Mouse (Mus musculus): ENCODE results near the gene Il1rapl2. TPM values are rescaled to one million over a fixed set of nuclear protein-coding genes. Genes with fewer than 3 reads are reported as not detected.

Gene Il1rapl2
- total and polyA plus RNA-seq, 3 experiments = not detected

- in situ Hi-C loops (cut with MboI; ENCODE audit: low pct_ligation_motif_present, low pct_unique_long_range_greater_than_20kb, low sequenced_read_pairs) (no loop called here), dilution Hi-C loops (cut with MboI; ENCODE audit: extremely low pct_ligation_motif_present, extremely low pct_unique_long_range_greater_than_20kb, low sequenced_read_pairs) (no loop called here)
- H3K27me3 ChIP-seq (replicated peaks) = no peaks in the 10 kb centered on the region
- H3K27ac ChIP-seq (ENCODE audit: insufficient read depth, low read depth) = no peak overlapping the region
- no peaks in the 10 kb centered on the region for H3K4me1 ChIP-seq (ENCODE audit: control insufficient read depth in 1 of 2, insufficient read depth in 2 of 2)
- no peaks in the 10 kb centered on the region for H3K79me2 ChIP-seq (replicated peaks; ENCODE audit: control insufficient read depth, extremely low read depth, insufficient read depth, poor library complexity, severe bottlenecking)
- no peak overlapping the region for H3K9ac ChIP-seq (ENCODE audit: insufficient read depth, low read depth)
- no peak overlapping the region for H3K4me3 ChIP-seq (replicated peaks in 1 of 3; ENCODE audit: low read depth in 2 of 3, low read length in 2 of 3, poor library complexity in 1 of 3)
- no peaks in the 10 kb centered on the region for H3K36me3 ChIP-seq (replicated peaks in 1 of 2; ENCODE audit: control insufficient read depth in 1 of 2, insufficient read depth in 1 of 2, low read length in 1 of 2)
- no peak for DNase-seq (ENCODE audit: extremely low read depth)
- no peaks in the 10 kb centered on the region for H3K9me3 ChIP-seq (replicated peaks; ENCODE audit: low read length)
- no peak overlapping the region for H3K4me2 ChIP-seq (ENCODE audit: insufficient read depth, low read depth, poor library complexity, severe bottlenecking)
- no peak for TF ChIP-seq RCOR1 (conservative IDR thresholded peaks at IDR 0.05; ENCODE audit: low read depth, low read length)
- no peak for TF ChIP-seq KAT2A (IDR thresholded peaks at IDR 0.05; ENCODE audit: insufficient replicate concordance, low read length)
- TF ChIP-seq IRF4 (IDR thresholded peaks at IDR 0.05; ENCODE audit: low read depth, low read length) = no peak
- no peak for TF ChIP-seq NRF1 (IDR thresholded peaks at IDR 0.05; ENCODE audit: low read depth, low read length)
- no peak for TF ChIP-seq EP300 (IDR thresholded peaks at IDR 0.05; ENCODE audit: low read length)
- no peak for TF ChIP-seq SMC3 (IDR thresholded peaks at IDR 0.05; ENCODE audit: low read depth, low read length)
- no peak for TF ChIP-seq ZMIZ1 (IDR thresholded peaks at IDR 0.05; ENCODE audit: low read depth, low read length)
- no peak for TF ChIP-seq TCF12 (IDR thresholded peaks at IDR 0.05; ENCODE audit: low read depth, low read length)
- TF ChIP-seq JUN (IDR thresholded peaks at IDR 0.05; ENCODE audit: insufficient read depth, low read depth, low read length) = no peak
- TF ChIP-seq CHD1 (IDR thresholded peaks at IDR 0.05; ENCODE audit: low read depth, low read length) = no peak
- TF ChIP-seq MAX (IDR thresholded peaks at IDR 0.05; ENCODE audit: low read length) = no peak
- TF ChIP-seq MEF2A (IDR thresholded peaks at IDR 0.05; ENCODE audit: borderline replicate concordance, low read depth, low read length) = no peak
Measured at GRCm38 (mm10) chrX:137687974-137688373, 117.6 kb downstream of the Il1rapl2 start.

- DNase-seq (ENCODE audit: extremely low read depth) = peak; percentile 46
- Histone ChIP-seq H3K9ac (ENCODE audit: insufficient read depth, low read depth) (no peak overlapping the region), H3K79me2 (replicated peaks; ENCODE audit: control insufficient read depth, extremely low read depth, insufficient read depth, poor library complexity, severe bottlenecking) (no peaks in the 10 kb centered on the region), H3K27me3 (replicated peaks) (no peaks in the 10 kb centered on the region), H3K4me1 (ENCODE audit: control insufficient read depth in 1 of 2, insufficient read depth in 2 of 2) (peaks cover 0 to 11% of the 10 kb centered on the region in 2 experiments; a peak in 2 of 4 replicates), H3K4me2 (ENCODE audit: insufficient read depth, low read depth, poor library complexity, severe bottlenecking) (no peak overlapping the region), H3K4me3 (replicated peaks in 1 of 3; ENCODE audit: low read depth in 2 of 3, low read length in 2 of 3, poor library complexity in 1 of 3) (no peak overlapping the region), H3K36me3 (replicated peaks in 1 of 2; ENCODE audit: control insufficient read depth in 1 of 2, insufficient read depth in 1 of 2, low read length in 1 of 2) (no peaks in the 10 kb centered on the region), H3K9me3 (replicated peaks; ENCODE audit: low read length) (no peaks in the 10 kb centered on the region), H3K27ac (ENCODE audit: insufficient read depth, low read depth) (no peak overlapping the region)
- TF ChIP-seq EP300 (IDR thresholded peaks at IDR 0.05; ENCODE audit: low read length) (0 out of 2 replicates have a peak, but pooled peaks have one; percentile 30), BHLHE40 (IDR thresholded peaks at IDR 0.05; ENCODE audit: low read depth, low read length) (no peak)
- in situ Hi-C loops (cut with MboI; ENCODE audit: low pct_ligation_motif_present, low pct_unique_long_range_greater_than_20kb, low sequenced_read_pairs) (no loop called here), dilution Hi-C loops (cut with MboI; ENCODE audit: extremely low pct_ligation_motif_present, extremely low pct_unique_long_range_greater_than_20kb, low sequenced_read_pairs) (no loop called here)
Measured at GRCm38 (mm10) chrX:137700006-137700405, 129.6 kb downstream of the Il1rapl2 start.

- H3K4me3 ChIP-seq (replicated peaks in 1 of 3; ENCODE audit: low read depth in 2 of 3, low read length in 2 of 3, poor library complexity in 1 of 3) = no peak overlapping the region
- dilution Hi-C loops (cut with MboI; ENCODE audit: extremely low pct_ligation_motif_present, extremely low pct_unique_long_range_greater_than_20kb, low sequenced_read_pairs) = no loop called here
- no peaks in the 10 kb centered on the region for H3K4me1 ChIP-seq (ENCODE audit: control insufficient read depth in 1 of 2, insufficient read depth in 2 of 2)
- TF ChIP-seq MEF2A (IDR thresholded peaks at IDR 0.05; ENCODE audit: borderline replicate concordance, low read depth, low read length) (no peak), GABPA (IDR thresholded peaks at IDR 0.05; ENCODE audit: insufficient replicate concordance, low read depth, low read length) (no peak), ZKSCAN1 (IDR thresholded peaks at IDR 0.05; ENCODE audit: borderline replicate concordance, low read depth, low read length) (no peak), RAD21 (IDR thresholded peaks at IDR 0.05; ENCODE audit: low read depth, low read length) (no peak), USF1 (IDR thresholded peaks at IDR 0.05; ENCODE audit: low read depth, low read length) (no peak), POLR2A (IDR thresholded peaks at IDR 0.05; ENCODE audit: low read depth, low read length) (no peak), MXI1 (IDR thresholded peaks at IDR 0.05; ENCODE audit: low read depth, low read length) (no peak), IRF4 (IDR thresholded peaks at IDR 0.05; ENCODE audit: low read depth, low read length) (no peak), CHD2 (IDR thresholded peaks at IDR 0.05; ENCODE audit: low read length) (no peak), KAT2A (IDR thresholded peaks at IDR 0.05; ENCODE audit: insufficient replicate concordance, low read length) (no peak), ZNF384 (IDR thresholded peaks at IDR 0.05; ENCODE audit: low read depth, low read length) (no peak), JUND (conservative IDR thresholded peaks at IDR 0.05; ENCODE audit: low read depth, low read length) (no peak), UBTF (IDR thresholded peaks at IDR 0.05; ENCODE audit: low read depth, low read length) (no peak), USF2 (conservative IDR thresholded peaks at IDR 0.05; ENCODE audit: low read depth, low read length) (no peak), TBP (conservative IDR thresholded peaks at IDR 0.05; ENCODE audit: low read depth, low read length) (no peak), MAZ (IDR thresholded peaks at IDR 0.05; ENCODE audit: low read depth, low read length) (no peak), JUN (IDR thresholded peaks at IDR 0.05; ENCODE audit: insufficient read depth, low read depth, low read length) (no peak), CTCF (conservative IDR thresholded peaks at IDR 0.05 in 1 of 2, IDR thresholded peaks at IDR 0.05 in 1 of 2; ENCODE audit: low read depth in 2 of 2, low read length in 2 of 2) (no peak)
- H3K9ac ChIP-seq (ENCODE audit: insufficient read depth, low read depth) = no peak overlapping the region
- no peaks in the 10 kb centered on the region for H3K27me3 ChIP-seq (replicated peaks)
- no peaks in the 10 kb centered on the region for H3K9me3 ChIP-seq (replicated peaks; ENCODE audit: low read length)
- no peaks in the 10 kb centered on the region for H3K36me3 ChIP-seq (replicated peaks in 1 of 2; ENCODE audit: control insufficient read depth in 1 of 2, insufficient read depth in 1 of 2, low read length in 1 of 2)
- no peak overlapping the region for H3K4me2 ChIP-seq (ENCODE audit: insufficient read depth, low read depth, poor library complexity, severe bottlenecking)
- no peaks in the 10 kb centered on the region for H3K79me2 ChIP-seq (replicated peaks; ENCODE audit: control insufficient read depth, extremely low read depth, insufficient read depth, poor library complexity, severe bottlenecking)
- in situ Hi-C loops (cut with MboI; ENCODE audit: low pct_ligation_motif_present, low pct_unique_long_range_greater_than_20kb, low sequenced_read_pairs) = no loop called here
- H3K27ac ChIP-seq (ENCODE audit: insufficient read depth, low read depth) = no peak overlapping the region
- no peak for DNase-seq (ENCODE audit: extremely low read depth)
Measured at GRCm38 (mm10) chrX:137755537-137755936, 185.1 kb downstream of the Il1rapl2 start.

Data from CH12.LX (cell line).